Mouse (Mus musculus) kidney, adult 9 months (tissue): ENCODE results near the gene 4430402I18Rik.
A peak's percentile ranks its signal among the peaks of the same experiment; 100 is the strongest.

Source experiments
- DNase-seq: peaks from one replicate; pipeline ENCODE4 v3.0.0; 2022

4430402I18Rik gene

DNA sequence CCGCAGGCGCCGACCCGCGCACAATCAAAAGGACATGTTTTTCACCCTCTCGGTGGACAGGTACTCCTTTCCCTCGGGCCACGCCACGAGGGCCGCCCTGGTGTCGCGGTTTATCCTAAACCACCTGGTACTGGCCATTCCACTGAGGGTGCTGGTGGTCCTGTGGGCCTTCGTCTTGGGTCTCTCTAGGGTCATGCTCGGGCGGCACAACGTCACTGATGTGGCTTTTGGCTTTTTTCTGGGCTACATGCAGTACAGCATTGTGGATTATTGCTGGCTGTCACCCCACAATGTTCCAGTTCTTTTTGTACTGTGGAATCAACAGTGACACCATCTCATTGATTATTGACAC lies 3.1 kb downstream of the 4430402I18Rik start:
- DNase-seq = no peak

DNA sequence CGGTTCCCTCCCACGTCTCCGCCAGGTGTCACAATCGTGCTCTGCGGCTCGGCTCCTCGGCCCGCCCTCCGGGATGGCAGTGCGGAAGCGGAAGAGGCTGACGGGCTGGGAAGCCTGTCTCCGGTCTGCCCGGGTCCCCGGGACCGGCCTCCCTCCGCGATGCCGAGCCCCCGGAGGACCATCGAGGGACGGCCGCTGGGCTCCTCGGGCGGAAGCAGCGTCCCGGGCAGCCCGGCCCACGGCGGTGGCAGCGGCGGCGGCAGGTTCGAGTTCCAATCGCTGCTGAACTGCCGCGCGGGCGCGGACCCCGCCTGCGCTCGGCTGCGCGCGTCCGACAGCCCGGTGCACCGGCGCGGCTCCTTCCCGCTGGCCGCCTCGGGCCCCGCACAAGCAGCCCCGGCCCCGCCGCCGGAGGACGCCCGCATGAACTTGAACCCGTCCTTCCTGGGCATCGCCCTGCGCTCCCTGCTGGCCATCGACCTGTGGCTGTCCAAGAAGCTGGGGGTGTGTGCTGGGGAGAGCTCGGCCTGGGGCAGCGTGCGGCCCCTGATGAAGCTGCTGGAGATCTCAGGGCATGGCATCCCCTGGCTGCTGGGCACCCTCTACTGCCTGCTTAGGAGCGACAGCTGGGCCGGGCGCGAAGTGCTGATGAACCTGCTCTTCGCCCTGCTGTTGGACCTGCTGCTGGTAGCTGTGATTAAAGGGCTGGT lies 3.6 kb downstream of the 4430402I18Rik start, which contains the start of gene Plpp6:
TSS of gene Plpp6 (plus strand) at position 112 of the 710 bp plus-strand sequence.
- DNase-seq = peak; percentile 91

DNA sequence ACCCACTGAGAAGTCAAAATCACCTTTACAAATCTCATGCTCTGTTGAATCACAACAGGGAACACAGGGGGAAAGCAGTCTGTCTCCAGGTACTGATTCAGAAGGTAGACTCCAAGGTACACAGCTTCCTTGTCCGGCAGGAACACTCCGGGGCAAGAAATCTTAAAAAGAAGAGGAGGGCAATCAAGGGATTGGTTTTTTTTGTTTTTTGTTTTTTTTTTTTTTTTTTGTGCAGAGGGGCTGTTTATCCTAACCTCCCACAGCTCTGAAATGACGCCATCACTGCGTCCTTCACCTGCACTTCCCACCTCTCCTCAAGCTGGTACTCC lies 4.1 kb downstream of the 4430402I18Rik start:
- DNase-seq = peak; percentile 23

DNA sequence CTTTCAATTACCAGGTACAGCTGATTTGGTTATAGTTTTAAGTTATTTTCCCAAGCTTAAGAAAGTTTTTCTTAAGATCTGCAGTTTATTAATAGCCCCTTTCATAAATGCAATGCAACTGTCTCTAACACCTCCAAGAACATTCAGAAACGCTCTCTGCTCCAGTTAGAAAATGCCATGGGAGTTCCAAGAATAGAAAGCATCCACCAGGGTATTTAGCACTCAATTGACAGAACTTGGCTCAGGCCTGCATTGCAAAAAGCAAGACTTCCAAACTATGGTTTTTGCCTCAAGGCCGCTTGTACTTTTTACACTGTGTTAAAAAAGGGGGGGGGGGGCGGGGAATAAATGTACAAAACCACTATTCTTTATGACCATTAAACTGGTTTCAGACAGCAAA lies 4.5 kb downstream of the 4430402I18Rik start:
- DNase-seq = no peak

DNA sequence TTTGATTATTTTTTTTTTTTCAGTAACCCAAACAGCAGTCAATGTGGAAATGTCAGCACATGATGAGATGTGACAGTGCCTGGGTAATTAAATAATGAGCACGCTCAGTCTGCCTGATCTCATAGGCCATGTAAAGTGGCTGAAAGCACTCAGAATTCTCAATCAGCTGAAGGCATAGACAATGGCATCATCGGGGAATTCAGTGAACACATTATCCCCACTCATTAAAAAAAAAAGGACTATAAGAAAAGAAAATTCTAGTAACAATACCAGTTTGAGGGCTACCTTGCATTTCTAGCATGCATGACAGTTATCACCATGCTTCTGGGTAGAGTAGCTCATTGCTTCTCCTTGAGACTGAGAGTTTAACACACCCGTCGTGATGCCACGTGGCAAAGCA lies 16.3 kb downstream of the 4430402I18Rik start:
- no peak for DNase-seq

DNA sequence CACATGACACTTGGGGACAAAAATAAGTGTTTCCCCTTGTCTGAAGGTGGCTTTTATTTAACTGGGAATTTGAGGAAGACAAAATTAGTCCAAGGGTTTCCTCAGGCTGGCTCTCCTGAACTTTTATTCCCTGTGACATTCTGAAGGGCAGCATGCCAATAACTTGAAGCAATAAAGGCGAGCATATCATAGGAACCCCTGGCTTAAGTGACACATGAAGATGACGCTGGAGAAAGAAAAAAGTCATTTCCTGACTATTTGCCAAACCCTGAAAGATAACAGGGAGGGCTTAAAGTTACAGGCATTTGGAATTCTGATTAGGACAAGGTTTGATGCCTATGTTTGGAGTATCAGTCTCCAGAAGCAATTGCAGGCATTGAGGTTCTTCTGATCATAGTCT lies 20.3 kb downstream of the 4430402I18Rik start:
- no peak for DNase-seq

DNA sequence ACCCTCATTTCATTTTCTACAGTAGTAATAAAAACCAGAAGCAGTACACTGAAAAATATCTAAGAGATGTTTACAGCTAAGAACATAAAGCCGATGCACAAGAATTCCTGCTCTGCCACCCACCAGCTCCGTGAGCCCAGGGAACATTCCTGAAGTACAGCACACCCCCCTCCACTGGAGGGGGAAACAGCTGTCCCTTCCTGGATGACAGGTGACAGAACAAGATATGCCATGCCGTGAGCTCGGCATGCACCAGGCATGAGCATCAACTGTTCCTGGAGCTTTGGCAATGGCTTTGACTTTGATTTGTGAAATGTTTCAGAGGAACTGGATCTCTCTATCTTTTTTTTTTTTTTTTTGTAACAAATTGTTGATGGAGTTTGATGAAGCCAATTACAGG lies 20.8 kb downstream of the 4430402I18Rik start:
- no peak for DNase-seq

DNA sequence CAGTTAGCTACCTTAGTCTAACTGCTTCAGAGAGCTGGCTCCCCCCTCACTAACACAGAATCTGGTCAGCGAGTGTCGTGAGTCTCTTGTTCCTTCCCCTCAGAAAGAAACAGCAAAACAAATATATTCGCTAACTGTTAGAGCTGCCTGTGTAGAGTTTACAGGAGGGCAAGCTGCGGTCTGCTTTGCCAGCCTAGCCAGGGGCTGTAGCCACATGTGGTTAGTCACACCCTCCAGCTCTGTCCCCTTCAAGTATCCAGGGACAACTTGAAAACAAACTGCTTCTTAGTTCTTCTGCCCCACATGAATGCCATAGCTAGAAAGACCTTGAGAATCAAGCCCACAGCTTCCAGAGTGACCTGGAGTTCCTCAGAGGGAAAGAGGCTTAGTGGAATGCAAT lies 26.3 kb downstream of the 4430402I18Rik start:
- DNase-seq = no peak

DNA sequence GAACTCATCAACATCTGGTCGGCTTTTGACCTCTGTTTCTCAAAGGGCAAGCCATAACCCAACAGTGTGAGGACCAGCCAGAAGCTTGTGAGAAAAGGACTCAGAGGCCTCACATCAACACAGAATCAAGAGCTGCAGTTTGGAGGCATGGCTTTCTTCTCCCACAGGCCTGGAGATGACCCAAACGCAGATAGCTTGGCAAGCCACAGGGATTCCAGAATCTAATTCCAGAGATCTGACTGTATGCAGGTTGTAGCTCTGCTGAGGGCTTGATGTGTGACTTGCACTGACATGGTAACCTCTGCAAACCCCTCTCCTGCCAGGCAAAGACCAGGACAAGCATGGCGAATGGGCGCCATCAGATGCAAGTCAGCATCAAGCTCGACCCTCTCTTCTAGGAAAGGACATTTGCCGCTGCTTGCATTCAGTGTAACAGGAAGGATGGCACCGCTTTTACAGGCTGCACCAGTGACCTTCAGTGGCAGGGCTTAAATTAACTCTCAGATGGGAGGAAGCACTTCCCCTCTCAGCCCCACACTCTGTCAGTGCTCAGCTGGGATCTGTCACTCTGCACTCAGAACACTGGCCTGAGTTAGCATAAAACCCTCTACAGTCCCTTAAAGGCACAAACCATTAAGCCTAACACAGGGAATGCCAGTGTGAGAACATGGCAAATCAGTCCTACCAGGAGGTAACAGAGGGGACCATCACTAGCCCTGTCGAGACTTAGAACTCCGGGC lies 27.3 kb downstream of the 4430402I18Rik start:
- no peak for DNase-seq

DNA sequence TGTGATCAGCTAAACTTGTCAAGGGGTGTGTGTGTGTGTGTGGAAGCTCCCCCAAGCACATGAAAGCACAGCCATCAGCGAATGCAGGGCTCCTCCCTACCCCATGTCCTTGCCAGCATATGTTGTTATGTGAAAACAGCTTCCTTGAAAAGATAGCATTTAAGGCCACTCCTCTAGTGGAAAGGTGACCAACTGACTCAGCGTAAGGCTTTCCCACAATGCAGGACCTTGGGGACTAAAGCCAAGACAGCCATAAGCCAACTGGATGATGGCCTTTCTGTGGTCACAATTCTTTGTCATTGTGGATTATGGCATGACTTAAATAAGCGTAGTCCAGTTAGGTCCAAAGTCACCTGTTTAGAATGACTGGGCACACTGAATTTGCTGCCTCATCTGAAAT lies 32.7 kb downstream of the 4430402I18Rik start:
- no peak for DNase-seq

DNA sequence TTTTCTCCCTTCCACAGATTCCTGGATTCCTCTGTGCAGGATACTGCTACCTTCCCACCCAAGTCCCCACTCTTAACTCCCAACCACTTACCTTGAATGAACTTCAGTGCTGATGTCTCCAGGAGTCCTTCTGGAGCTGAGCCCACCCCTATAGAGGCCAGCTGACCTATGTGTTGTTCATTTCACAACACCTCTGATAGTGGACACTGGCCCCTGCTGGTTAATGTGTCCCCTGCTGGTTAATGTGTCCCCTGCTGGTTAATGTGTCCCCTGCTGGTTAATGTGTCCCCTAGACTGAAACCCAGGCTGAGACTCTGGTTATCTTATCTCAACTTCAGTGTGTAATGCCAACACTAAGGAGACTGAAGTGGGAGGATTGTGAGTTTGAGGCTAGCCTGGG lies 38.6 kb downstream of the 4430402I18Rik start:
- peak; percentile 95 for DNase-seq

DNA sequence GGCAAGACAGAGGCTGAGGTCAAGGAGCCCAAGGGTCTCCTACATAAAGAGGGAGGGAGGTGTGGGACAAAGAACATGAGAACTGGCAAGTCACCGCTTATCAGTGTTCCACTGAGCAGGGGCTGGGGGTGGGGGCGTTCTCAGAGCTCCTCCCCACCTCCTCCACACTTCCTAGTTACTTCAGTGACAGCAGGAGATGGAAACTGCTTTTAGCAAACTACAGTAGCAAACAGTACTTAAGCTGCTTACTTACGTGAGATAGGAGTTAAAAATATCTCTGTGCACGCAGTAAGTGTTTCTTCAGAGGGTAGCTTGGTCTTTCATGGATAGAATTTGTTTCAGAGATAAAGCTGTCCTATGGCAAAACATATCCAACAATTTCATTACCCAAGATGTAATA lies 40.2 kb downstream of the 4430402I18Rik start:
- no peak for DNase-seq

DNA sequence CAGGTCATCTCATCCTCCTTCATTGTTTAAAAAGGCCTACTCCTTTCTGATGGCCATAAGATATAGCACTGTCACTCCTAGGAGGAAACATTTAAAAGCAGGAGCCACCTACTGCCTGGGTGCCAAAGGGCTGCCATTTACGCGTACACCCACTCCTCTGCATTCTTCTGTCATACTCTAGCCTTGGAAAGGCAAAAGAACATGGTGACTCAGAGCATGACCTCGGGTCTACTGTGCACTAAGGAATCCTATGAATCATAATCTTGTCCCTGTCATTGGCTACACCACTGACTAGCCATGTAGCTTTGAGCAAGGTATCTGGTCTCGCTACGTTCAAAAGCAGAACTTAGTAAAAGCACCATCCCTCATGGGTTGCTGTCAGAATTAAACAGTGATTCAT lies 41.2 kb downstream of the 4430402I18Rik start:
- DNase-seq = no peak

DNA sequence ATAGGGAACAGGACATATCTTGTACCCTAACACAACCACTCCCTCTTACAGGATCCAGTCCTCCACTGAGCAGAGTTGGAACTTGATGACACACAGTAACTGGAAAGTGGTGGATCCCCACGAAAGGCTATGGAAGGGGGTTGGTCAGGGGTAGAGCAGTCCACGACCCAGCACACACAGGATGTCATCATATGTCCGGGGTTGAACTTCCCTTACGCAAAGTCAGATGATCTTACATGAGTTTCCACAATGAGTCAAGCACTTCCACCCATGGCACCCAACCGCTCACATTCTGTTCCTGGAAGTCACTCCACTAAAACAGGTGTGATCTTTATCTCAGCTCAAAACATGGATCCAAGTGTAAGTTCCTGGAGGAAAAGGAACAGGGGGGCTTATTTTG lies 49.8 kb downstream of the 4430402I18Rik start:
- DNase-seq = peak; percentile 37

DNA sequence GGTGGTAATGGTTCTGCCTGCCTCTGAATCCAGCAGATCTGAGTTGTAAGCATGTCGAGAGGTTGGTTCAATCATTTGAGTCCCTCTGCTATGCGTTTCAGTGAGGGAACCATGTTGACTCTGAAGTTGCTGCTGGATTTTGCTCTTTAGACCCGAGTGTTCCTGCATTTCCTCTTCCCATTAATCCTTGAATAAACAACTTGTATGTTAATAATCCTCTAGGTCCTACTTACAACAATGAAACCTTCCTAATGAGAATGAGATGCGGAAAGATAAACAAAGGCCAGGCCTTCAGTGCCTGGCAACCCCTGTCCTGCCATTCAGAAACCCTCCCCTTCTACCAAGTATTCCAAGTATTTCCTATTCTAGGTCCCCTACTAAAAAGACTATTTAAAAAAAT lies 51.1 kb downstream of the 4430402I18Rik start:
- DNase-seq = peak; percentile 82

DNA sequence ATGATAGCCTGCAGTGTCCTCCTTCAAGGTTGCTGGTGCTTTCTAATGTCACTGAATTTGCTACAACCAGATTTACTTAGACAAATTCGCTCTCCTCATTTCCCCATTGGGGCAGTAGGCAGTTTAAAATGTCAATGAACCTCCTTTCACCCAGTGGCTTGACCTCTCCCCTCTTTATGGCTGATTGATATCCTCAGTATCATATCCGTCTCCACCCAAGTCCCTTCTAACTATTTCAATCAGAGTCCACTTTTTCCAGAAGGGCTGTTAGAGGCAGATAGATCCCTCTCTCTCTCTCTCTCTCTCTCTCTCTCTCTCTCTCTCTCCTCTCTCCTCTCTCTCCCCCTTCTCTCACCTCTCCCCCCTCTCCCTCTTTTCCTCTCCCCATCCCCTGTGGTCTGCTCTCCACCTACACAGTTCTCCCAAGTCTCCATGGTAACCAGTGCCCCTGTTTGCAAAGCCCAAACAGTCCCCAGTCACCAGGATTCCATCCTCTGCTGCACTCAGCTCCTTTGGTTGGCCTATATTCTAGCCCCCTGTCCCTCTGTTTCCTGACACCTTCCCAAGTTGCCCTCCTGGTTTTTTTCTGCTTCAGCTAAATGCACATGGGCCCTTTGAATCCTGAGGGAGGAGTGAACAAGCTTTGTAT lies 51.9 kb downstream of the 4430402I18Rik start:
- no peak for DNase-seq

DNA sequence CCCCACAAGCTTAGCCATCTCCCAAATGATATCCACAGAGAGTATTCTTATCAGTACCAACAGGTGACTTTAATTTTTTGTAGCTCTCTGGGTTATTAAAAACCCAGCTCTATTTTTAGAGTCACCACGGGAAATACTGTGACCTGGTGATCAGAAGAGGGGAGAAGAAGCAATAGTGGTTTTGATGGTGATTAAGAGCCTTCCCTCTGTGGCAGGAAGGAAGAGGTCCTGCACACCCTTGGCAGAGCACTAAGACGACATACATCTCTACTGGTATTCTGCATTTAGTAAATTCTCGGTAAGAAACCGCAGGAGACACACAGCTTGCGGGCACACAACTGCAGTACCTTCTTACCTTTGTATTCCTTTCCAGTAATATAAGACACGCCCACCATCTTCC lies 53.0 kb downstream of the 4430402I18Rik start:
- DNase-seq = no peak

DNA sequence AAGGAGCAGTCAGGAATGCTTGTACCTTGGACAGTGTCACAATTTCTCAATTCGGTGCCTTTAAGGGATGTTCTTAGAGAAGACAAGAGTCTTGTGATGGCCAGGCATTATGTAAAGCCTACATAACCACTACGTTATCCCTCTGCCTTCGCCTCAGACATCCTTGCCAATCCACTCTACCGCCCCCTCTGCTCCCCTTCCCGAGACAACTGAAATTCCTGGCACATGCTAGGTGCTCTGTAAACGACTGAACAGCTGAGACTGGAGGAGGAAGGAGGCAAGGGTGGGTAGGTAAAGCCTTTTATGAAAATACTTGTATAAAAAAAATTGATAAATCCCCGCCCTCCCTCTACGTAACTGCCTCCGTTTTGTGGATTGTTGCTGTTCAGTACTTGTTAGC lies 58.9 kb downstream of the 4430402I18Rik start:
- no peak for DNase-seq

DNA sequence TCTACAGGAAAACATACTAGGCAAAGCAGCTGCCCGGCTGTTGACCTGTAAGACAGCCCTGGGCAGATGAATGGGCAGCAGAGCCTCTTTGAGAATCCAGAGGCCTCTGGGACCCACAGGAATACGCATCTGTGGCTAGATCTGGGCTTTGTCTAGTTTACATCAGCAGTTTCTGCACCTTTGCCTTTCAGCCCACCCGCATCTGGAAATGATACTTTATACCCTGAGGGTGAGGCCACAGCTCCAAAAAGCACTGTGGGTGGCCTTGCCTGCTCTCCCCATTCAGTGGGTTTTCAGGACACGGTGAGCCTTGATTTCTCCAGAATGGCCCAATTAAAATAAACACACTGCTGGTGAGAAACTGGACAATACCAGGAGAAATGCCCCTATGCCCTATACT lies 59.4 kb downstream of the 4430402I18Rik start:
- no peak for DNase-seq

DNA sequence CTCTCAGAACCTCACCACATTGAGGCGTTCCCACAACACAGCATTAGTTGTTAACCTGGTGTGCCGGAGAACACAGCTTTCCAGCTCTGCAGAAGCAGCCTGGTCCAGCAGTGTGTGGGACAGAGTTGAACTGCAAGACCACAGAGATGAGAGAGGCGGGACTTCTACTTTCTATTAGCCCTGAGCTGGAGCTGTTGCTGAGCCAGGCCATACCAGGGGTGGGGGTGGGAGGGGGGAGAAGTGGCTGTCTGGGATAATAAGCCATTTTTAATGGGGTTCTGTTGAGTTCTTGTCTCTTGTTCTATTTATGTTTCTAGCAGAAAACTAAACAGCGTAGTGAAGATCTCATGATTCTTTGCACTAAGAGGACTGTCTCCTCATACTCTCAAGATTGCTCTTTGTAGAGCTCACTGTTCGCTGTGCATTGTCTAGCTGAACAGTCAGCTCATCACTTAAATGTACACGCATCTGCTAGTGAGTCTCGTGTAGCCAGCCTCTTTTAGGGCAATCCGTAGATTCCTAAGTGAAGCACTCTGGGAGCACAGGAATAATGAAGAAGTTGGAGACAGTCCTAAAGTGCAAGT lies 64.0 kb downstream of the 4430402I18Rik start:
- no peak for DNase-seq

DNA sequence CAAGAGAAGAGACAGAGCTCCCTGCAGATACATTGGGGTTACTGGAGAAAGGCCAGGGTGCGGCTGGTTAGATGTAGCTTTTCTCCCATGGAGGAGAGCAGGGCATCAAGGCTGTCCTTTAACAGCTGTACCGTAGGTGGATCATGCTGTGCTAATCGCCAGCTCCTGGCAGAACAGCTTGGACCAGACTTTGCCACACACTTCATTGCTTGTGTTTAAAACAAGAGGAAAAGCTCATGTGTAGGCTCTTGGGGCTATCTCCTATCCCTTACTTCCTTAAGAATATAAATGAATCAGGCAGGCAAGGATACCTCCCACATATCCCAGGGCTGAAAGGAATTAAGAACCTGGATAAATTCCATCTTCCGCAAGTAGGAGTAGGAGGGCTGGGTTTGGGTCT lies 64.8 kb downstream of the 4430402I18Rik start:
- DNase-seq = no peak

DNA sequence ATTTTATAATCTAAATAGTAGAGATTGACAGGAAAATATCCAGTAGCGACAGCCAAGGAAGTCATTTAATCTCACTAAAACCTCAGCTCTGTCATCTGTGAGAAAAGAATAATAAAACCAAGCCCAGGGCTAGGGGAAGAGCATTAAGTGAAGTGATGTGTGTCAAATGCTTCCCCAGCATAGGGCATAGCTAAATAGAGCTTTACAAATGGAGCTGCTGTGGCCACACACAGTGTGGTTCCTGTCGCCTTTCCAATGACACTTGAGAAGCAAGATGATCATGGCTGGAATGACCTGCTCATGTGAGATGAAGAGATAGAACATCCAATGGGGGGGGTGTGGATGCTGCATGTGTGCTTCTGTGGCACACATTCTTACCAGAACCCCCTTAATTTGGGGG lies 65.5 kb downstream of the 4430402I18Rik start:
- no peak for DNase-seq

DNA sequence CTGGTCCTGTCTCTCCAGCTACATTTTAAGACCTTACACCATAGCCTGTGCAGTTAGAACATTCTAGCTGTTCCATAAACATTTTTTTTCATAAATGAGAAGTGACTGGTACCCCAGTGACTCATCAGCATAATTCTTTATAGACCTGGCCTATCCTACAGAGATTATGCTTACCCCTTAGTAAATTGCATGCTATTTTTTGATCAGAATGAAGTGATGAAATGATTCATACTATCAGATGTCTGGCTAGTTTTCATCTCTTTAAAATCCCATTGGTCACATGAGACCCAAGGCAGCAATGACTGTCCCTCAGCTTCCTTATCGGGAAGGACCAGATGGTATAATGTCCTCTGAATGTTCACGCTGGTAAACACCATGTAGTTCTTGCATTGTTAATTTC lies 66.8 kb downstream of the 4430402I18Rik start:
- DNase-seq = no peak

DNA sequence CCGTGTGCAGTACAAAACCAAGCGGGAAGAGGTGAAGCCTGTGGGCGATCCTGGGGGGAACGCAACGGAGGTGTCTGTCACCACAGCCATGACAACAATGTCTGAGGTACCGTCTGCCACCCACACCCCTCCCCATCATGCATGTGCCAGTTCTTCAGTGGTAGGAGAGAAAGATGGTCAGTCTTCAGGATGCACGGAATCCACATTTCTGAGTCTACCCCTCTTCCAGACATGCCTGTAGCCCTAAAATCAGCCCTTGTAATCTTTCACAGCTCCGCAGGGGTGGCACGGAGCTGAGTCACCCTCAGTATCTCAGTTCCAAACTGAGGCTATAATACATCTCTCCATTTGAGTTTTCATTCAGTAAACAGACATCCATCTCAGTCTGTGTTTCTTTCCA lies 70.1 kb downstream of the 4430402I18Rik start:
- DNase-seq = no peak
